ENCODE assay signal across 23 mouse cellular contexts in genomic region chr16:73855821-73856220, GRCm38 (mm10).
DNase-seq lines count a peak whose midpoint lies in the region; ATAC-seq lines count a peak whose summit lies in the region.
"Had no signal": no experiment of that assay in that cellular context is flagged by ENCODE, and none has a peak within 500 bp of the region (broad histone marks: within the 10 kb centered on the region; RNA-seq: fewer than 3 reads in every experiment).

No protein-coding gene starts in this region.

- no peaks in the 10 kb centered on the region for H3K36me3 ChIP-seq in embryonic facial prominence, embryonic 14.5 days (ENCODE audit: control insufficient read depth, insufficient read depth, low read length)
- no peaks in the 10 kb centered on the region for H3K36me3 ChIP-seq in embryonic facial prominence, embryonic 10.5 days (replicated peaks)
- no peaks in the 10 kb centered on the region for H3K36me3 ChIP-seq in hindbrain, embryonic 11.5 days (ENCODE audit: control insufficient read depth, insufficient read depth, low read length)
- H3K36me3 ChIP-seq: G1E had no signal

- no peak overlapping the region for H3K9ac ChIP-seq in embryonic facial prominence, embryonic 14.5 days (ENCODE audit: low read depth, low read length)
- H3K9ac ChIP-seq in hindbrain, embryonic 11.5 days (ENCODE audit: low read depth, low read length) = no peak overlapping the region

- no peak for ATAC-seq in embryonic facial prominence, embryonic 14.5 days (ENCODE audit: low read depth)
- ATAC-seq in frontal cortex, adult (ENCODE audit: low TSS enrichment) = no peak
- no peak for ATAC-seq in hindbrain, embryonic 11.5 days (ENCODE audit: low FRiP score)
- ATAC-seq: activated CD4-positive, CD25-positive, alpha-beta regulatory T cell, adult 4 months; CD4-positive, CD25-positive, alpha-beta regulatory T cell, adult 4 months; Patski had no signal

- no peaks in the 10 kb centered on the region for H3K9me3 ChIP-seq in embryonic facial prominence, embryonic 14.5 days (ENCODE audit: control insufficient read depth, low read length)
- H3K9me3 ChIP-seq in embryonic facial prominence, embryonic 10.5 days = no peaks in the 10 kb centered on the region
- no peaks in the 10 kb centered on the region for H3K9me3 ChIP-seq in hindbrain, embryonic 11.5 days (ENCODE audit: control insufficient read depth, low read length)
- H3K9me3 ChIP-seq: G1E had no signal

- no peak overlapping the region for H3K27ac ChIP-seq in embryonic facial prominence, embryonic 14.5 days (replicated peaks; ENCODE audit: low read depth, low read length)
- no peak overlapping the region for H3K27ac ChIP-seq in embryonic facial prominence, embryonic 10.5 days (replicated peaks)
- H3K27ac ChIP-seq in hindbrain, embryonic 11.5 days (ENCODE audit: low read depth, low read length) = no peak overlapping the region

- peak; percentile 17 for DNase-seq in embryonic facial prominence, embryonic 14.5 days (ENCODE audit: low spot score)
- DNase-seq in embryonic facial prominence, embryonic 10.5 days (ENCODE audit: low spot score) = no peak
- DNase-seq in 416B (ENCODE audit: low read depth) = peak; percentile 40
- DNase-seq in fat pad, adult 2 months (ENCODE audit: extremely low read depth, low read depth, low spot score) = peak; percentile 92
- DNase-seq in gonadal fat pad, adult 2 months (ENCODE audit: low read depth) = peak; percentile 74
- no peak for DNase-seq in hindbrain, embryonic 11.5 days (ENCODE audit: low spot score)
- no peak for DNase-seq in urinary bladder, postnatal 4 days (ENCODE audit: low spot score in 2 of 2)
- DNase-seq: adrenal gland, adult 2 months; adrenal gland, adult 8-10 months; adrenal gland, postnatal 10 days; adrenal gland, postnatal 14 days; adrenal gland, postnatal 25 days; adrenal gland, postnatal 36 days; B cell, adult 2 months; cerebellum, adult 11 months; cerebellum, adult 11-12 months; cerebellum, adult 18-20 months had no signal

- H3K4me2 ChIP-seq in embryonic facial prominence, embryonic 14.5 days (ENCODE audit: low read depth, low read length) = no peak overlapping the region
- no peak overlapping the region for H3K4me2 ChIP-seq in hindbrain, embryonic 11.5 days (replicated peaks; ENCODE audit: low read depth, low read length)

- whole genome bisulfite sequencing in embryonic facial prominence, embryonic 14.5 days = 76% methylated on average over 3 of the region's 3 CpGs
- WGBS in embryonic facial prominence, embryonic 10.5 days = 92% methylated on average over 3 of the region's 3 CpGs
- 94% methylated on average over 3 of the region's 3 CpGs for WGBS in hindbrain, embryonic 11.5 days

- no peak overlapping the region for H3K4me3 ChIP-seq in embryonic facial prominence, embryonic 14.5 days (ENCODE audit: low read depth, low read length)
- H3K4me3 ChIP-seq in embryonic facial prominence, embryonic 10.5 days = no peak overlapping the region
- H3K4me3 ChIP-seq in hindbrain, embryonic 11.5 days (ENCODE audit: low read depth, low read length) = no peak overlapping the region

- no peaks in the 10 kb centered on the region for H3K27me3 ChIP-seq in embryonic facial prominence, embryonic 14.5 days (replicated peaks; ENCODE audit: control insufficient read depth, insufficient read depth, low read length)
- H3K27me3 ChIP-seq in embryonic facial prominence, embryonic 10.5 days (replicated peaks; ENCODE audit: low read depth, poor library complexity, severe bottlenecking) = no peaks in the 10 kb centered on the region
- H3K27me3 ChIP-seq in hindbrain, embryonic 11.5 days (ENCODE audit: control insufficient read depth, insufficient read depth, low read length) = no peaks in the 10 kb centered on the region
- H3K27me3 ChIP-seq: CH12.LX, Patski had no signal

- no peaks in the 10 kb centered on the region for H3K4me1 ChIP-seq in embryonic facial prominence, embryonic 14.5 days (ENCODE audit: control insufficient read depth, insufficient read depth, low read length)
- no peaks in the 10 kb centered on the region for H3K4me1 ChIP-seq in embryonic facial prominence, embryonic 10.5 days
- H3K4me1 ChIP-seq in hindbrain, embryonic 11.5 days (replicated peaks; ENCODE audit: control insufficient read depth, insufficient read depth, low read length) = no peaks in the 10 kb centered on the region

Comparison
In these comparisons a context has a peak if more than half of its experiments do, and no peak if none do; other contexts are left out.
1. DNase-seq: peak in embryonic facial prominence, embryonic 14.5 days (single experiment), 416B (single experiment), fat pad, adult 2 months (single experiment) and gonadal fat pad, adult 2 months (single experiment); none in embryonic facial prominence, embryonic 10.5 days (single experiment), hindbrain, embryonic 11.5 days (single experiment) and urinary bladder, postnatal 4 days (0 of 2).